Mouse (Mus musculus): ENCODE measurements around the gene Cct7. TPM values are rescaled to one million over a fixed set of nuclear protein-coding genes. Genes with fewer than 3 reads are reported as not detected.

The Cct7 gene
- polyA plus RNA-seq, 1 experiment from 2014 or later = 445 TPM

DNA sequence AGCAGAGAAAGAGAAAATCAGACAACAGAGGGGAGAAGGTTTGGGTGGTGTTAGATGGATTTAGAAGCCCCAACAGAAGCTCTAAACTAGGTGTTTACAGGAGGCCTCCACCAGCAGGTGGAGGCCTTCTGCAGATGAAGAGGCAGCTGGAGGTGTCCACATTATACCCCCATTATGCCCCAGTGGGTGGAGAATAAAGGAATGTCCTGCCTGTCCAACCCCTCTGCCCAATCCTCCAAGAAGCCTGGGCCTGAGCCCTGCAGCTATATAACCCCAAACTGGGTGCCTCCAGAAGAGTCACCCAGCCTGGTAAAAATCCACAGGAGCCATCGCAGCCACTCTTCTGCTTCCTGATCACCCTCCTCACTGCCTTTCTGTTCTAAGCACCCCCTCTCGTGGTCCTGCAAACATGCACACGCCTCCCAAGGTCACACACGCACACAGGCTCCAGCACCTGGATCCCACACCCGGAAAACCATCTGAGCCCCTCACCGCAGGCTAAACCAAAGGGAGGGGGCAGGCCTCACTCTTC is 50.3 kb downstream of the Cct7 start:
- no peak overlapping the region for H3K4me2 ChIP-seq
- H3K9ac ChIP-seq (ENCODE audit: low read depth, low read length) = no peak overlapping the region
- 18% methylated on average over 6 of the region's 6 CpGs for WGBS (ENCODE audit: insufficient replicate concordance)
- peaks cover 58% of the 10 kb centered on the region for H3K27me3 ChIP-seq (ENCODE audit: control insufficient read depth, insufficient read depth, low read length)
- peaks cover 5% of the 10 kb centered on the region; the same call in 1 of the 2 replicates for H3K4me1 ChIP-seq (ENCODE audit: control insufficient read depth, insufficient read depth, low read length)
- H3K4me3 ChIP-seq (ENCODE audit: low read depth, low read length) = no peak overlapping the region
- no peak for ATAC-seq (replicated peaks; ENCODE audit: insufficient number of reproducible peaks, low FRiP score, low TSS enrichment)
- no peaks in the 10 kb centered on the region for H3K36me3 ChIP-seq (ENCODE audit: control insufficient read depth, insufficient read depth, low read length)
- no peaks in the 10 kb centered on the region for H3K9me3 ChIP-seq (replicated peaks; ENCODE audit: control insufficient read depth, low read length)
- H3K27ac ChIP-seq (ENCODE audit: low read depth, low read length) = no peak overlapping the region

DNA sequence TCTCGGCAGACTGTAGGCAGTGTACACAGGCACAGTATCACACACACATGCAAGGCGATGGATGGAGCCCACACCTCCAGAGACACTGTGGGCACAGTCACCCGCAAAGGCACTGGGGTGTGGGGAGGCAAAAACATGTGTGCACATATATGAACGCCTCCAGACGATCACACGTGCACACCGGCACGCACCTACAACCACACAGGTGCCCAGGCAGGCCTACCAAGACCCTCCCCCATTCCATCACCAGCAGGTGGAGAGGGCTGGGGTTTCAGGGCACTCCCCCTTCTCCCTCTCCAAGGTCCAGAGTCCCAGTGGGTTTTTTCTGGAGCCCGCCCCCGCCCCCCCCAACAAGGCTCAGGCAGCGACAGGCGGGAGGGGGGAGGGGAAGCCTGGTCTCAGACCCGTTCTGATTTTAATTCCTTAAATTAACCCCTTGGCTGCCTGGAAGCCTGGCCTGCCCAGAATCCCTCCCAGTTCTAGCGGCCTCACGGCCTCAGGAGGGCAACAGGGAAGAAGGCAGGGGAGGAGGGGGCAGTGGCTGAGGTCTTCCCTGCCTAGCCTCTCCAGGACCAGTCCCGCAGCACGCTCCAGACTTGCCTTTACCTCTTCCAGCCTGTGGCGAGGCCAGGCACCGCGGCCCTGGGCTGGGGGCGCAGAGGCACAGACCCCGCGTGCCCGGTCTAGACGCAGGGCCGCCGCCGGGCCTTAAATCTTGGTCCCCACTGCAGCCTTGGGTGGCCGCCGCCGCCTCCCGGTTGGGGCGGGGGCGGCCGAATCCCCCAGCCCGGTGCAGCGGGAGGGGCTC is 51.0 kb downstream of the Cct7 start:
- peak overlapping the region; percentile 73 for H3K4me3 ChIP-seq (ENCODE audit: low read depth, low read length)
- no peaks in the 10 kb centered on the region for H3K9me3 ChIP-seq (replicated peaks; ENCODE audit: control insufficient read depth, low read length)
- no peaks in the 10 kb centered on the region for H3K36me3 ChIP-seq (ENCODE audit: control insufficient read depth, insufficient read depth, low read length)
- peaks cover 5% of the 10 kb centered on the region; the same call in 1 of the 2 replicates for H3K4me1 ChIP-seq (ENCODE audit: control insufficient read depth, insufficient read depth, low read length)
- H3K27ac ChIP-seq (ENCODE audit: low read depth, low read length) = no peak overlapping the region
- peak overlapping the region; percentile 98 for H3K4me2 ChIP-seq
- peak overlapping the region; percentile 56; the same call in 1 of the 2 replicates for H3K9ac ChIP-seq (ENCODE audit: low read depth, low read length)
- H3K27me3 ChIP-seq (ENCODE audit: control insufficient read depth, insufficient read depth, low read length) = peaks cover 58% of the 10 kb centered on the region
- peak; percentile 39 for ATAC-seq (replicated peaks; ENCODE audit: insufficient number of reproducible peaks, low FRiP score, low TSS enrichment)
- 2% methylated on average over 29 of the region's 37 CpGs for WGBS (ENCODE audit: insufficient replicate concordance)

DNA sequence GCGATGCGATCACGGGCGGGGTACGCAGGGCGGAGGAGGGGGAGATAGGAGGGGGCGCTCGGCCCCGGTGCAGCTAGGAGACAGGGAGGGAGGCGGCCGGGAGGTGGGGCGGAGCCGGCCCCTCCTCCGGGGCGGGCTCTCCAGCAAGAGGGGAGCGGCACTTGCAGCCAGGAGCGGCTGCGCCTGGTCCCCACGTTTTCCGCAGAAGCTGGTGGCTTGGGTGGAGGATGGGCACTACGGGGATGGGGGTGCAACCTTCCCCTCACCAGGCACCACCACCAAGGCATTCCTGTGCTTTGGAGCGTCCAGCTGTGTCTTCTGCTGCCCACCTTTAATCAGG is 51.6 kb downstream of the Cct7 start, which contains the start of gene Fbxo41:
Fbxo41 (minus strand) TSS at position 84 of the 340 bp plus-strand sequence.
- Histone ChIP-seq H3K4me2 (peak within 1 kb of the TSS; percentile 98), H3K27me3 (ENCODE audit: control insufficient read depth, insufficient read depth, low read length) (peaks cover 62% of the 10 kb centered on the region), H3K4me3 (ENCODE audit: low read depth, low read length) (peak within 1 kb of the TSS; percentile 73), H3K36me3 (ENCODE audit: control insufficient read depth, insufficient read depth, low read length) (no peaks in the 10 kb centered on the region), H3K27ac (ENCODE audit: low read depth, low read length) (no peak within 1 kb of the TSS), H3K9ac (ENCODE audit: low read depth, low read length) (peak within 1 kb of the TSS; percentile 56; the same call in 1 of the 2 replicates), H3K9me3 (replicated peaks; ENCODE audit: control insufficient read depth, low read length) (no peaks in the 10 kb centered on the region), H3K4me1 (ENCODE audit: control insufficient read depth, insufficient read depth, low read length) (peaks cover 5% of the 10 kb centered on the region; the same call in 1 of the 2 replicates)
- WGBS (ENCODE audit: insufficient replicate concordance) = 1% methylated on average over 17 of the region's 22 CpGs
- ATAC-seq (replicated peaks; ENCODE audit: insufficient number of reproducible peaks, low FRiP score, low TSS enrichment) = peak; percentile 61

DNA sequence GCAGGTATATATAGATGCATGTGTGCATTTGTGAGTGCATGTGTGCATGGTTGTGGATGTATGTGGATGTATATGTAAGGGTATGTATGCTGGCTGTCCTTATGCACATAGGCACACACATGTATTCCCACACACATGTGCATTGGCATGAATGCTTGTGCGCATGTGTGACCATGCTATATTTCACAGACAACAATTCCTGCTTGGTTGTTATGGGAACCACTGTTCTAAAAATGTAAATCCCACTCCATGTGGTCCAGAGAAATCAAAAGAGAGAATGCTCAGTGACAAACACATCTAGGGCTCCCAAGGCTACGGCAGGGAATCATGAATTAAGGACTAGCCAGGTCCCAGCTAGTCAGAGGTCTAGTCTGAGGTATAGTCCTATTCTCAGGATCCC is 53.6 kb downstream of the Cct7 start:
- WGBS (ENCODE audit: insufficient replicate concordance) = 78% methylated on average over 2 of the region's 2 CpGs
- no peak overlapping the region for H3K9ac ChIP-seq (ENCODE audit: low read depth, low read length)
- no peaks in the 10 kb centered on the region for H3K9me3 ChIP-seq (replicated peaks; ENCODE audit: control insufficient read depth, low read length)
- H3K27ac ChIP-seq (ENCODE audit: low read depth, low read length) = no peak overlapping the region
- ATAC-seq (replicated peaks; ENCODE audit: insufficient number of reproducible peaks, low FRiP score, low TSS enrichment) = no peak
- no peak overlapping the region for H3K4me3 ChIP-seq (ENCODE audit: low read depth, low read length)
- H3K36me3 ChIP-seq (ENCODE audit: control insufficient read depth, insufficient read depth, low read length) = no peaks in the 10 kb centered on the region
- H3K27me3 ChIP-seq (ENCODE audit: control insufficient read depth, insufficient read depth, low read length) = peaks cover 69% of the 10 kb centered on the region
- H3K4me2 ChIP-seq = no peak overlapping the region
- H3K4me1 ChIP-seq (ENCODE audit: control insufficient read depth, insufficient read depth, low read length) = peaks cover 5% of the 10 kb centered on the region; the same call in 1 of the 2 replicates

DNA sequence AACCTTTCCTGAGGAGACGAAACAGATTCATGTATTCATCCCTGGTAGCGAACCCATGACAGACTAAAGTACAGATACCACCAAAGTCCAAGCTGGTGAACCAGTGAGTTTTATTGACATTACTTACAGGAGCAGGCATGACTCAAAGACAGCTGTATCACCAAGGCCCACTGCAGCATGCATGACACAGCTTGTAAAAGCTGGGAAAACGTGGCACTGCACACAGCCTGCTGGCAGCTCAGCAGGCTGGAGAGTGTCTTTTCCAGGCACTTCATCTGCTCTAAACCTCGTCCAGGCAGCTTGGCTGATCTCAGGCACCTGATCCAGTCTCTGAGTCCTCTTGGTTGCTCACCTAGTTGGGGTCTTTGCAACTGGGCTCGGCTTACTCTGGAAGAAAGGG is 57.3 kb downstream of the Cct7 start:
- Histone ChIP-seq H3K9me3 (replicated peaks; ENCODE audit: control insufficient read depth, low read length) (no peaks in the 10 kb centered on the region), H3K4me2 (no peak overlapping the region), H3K27ac (ENCODE audit: low read depth, low read length) (no peak overlapping the region), H3K9ac (ENCODE audit: low read depth, low read length) (no peak overlapping the region), H3K27me3 (ENCODE audit: control insufficient read depth, insufficient read depth, low read length) (peaks cover 76% of the 10 kb centered on the region), H3K4me1 (ENCODE audit: control insufficient read depth, insufficient read depth, low read length) (peaks cover 15% of the 10 kb centered on the region), H3K4me3 (ENCODE audit: low read depth, low read length) (no peak overlapping the region), H3K36me3 (ENCODE audit: control insufficient read depth, insufficient read depth, low read length) (no peaks in the 10 kb centered on the region)
- ATAC-seq (replicated peaks; ENCODE audit: insufficient number of reproducible peaks, low FRiP score, low TSS enrichment) = no peak
- WGBS (ENCODE audit: insufficient replicate concordance) = 45% methylated on average over 5 of the region's 5 CpGs

DNA sequence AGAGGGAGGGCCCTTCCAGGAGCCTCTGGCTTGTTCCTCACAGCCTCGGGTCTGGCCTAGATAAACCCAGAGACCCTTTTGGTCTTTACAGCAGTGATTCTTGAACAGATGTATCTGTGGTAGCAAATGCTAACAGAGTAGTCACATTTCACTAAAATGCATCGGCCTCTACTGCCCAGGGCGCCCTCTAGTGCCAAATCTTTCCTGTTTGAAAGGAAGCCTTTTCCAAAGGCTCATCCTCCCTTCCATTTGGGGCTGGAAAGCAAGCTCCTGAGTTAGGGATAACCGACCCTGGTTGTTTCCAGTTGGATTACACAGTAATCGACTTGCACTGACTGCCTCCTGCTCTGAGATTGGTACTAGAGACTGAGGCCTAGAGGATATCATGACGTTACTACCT is 59.2 kb downstream of the Cct7 start:
- H3K9ac ChIP-seq (ENCODE audit: low read depth, low read length) = no peak overlapping the region
- H3K4me3 ChIP-seq (ENCODE audit: low read depth, low read length) = no peak overlapping the region
- WGBS (ENCODE audit: insufficient replicate concordance) = 7% methylated on average over 6 of the region's 6 CpGs
- H3K4me1 ChIP-seq (ENCODE audit: control insufficient read depth, insufficient read depth, low read length) = peaks cover 15% of the 10 kb centered on the region
- H3K9me3 ChIP-seq (replicated peaks; ENCODE audit: control insufficient read depth, low read length) = no peaks in the 10 kb centered on the region
- no peak overlapping the region for H3K27ac ChIP-seq (ENCODE audit: low read depth, low read length)
- peaks cover 76% of the 10 kb centered on the region for H3K27me3 ChIP-seq (ENCODE audit: control insufficient read depth, insufficient read depth, low read length)
- no peak for ATAC-seq (replicated peaks; ENCODE audit: insufficient number of reproducible peaks, low FRiP score, low TSS enrichment)
- no peak overlapping the region for H3K4me2 ChIP-seq
- H3K36me3 ChIP-seq (ENCODE audit: control insufficient read depth, insufficient read depth, low read length) = no peaks in the 10 kb centered on the region

DNA sequence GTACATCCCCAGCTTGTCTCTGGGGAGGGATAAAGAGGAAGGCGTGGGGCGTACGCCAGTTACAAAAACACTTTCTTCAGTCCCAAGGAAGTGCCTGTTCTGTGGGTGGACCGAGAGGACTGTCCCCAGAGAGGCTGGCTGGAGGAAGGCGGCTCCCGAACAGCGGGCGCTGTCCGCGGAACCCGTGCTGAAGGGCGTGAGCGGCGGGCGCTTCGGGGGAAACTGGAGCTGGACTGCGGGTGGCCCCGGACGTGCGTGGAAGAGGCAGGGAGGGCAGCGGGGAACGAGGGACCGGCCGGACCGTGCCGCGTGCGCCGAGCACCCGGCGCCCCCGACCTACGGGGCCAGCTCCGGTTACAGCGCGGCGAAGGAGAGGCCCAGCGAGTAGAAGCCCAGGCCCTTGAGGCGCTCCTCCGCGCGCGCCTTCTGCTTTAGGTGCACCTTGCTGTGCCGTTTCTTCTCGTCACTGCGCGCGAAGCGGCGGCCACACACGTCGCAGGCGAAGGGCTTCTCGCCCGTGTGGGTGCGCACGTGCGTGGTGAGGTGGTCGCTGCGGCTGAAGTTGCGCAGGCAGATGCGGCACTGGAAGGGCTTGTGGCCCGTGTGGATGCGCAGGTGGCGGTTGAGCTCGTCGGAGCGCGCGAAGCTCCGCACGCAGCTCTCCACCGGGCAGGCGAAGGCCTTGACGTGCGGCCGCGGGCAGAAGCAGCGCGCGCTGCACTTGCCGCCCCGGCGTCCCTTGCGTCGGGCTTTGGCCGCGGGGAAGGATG is 60.2 kb downstream of the Cct7 start:
- H3K36me3 ChIP-seq (ENCODE audit: control insufficient read depth, insufficient read depth, low read length) = no peaks in the 10 kb centered on the region
- no peaks in the 10 kb centered on the region for H3K9me3 ChIP-seq (replicated peaks; ENCODE audit: control insufficient read depth, low read length)
- peaks cover 79% of the 10 kb centered on the region for H3K27me3 ChIP-seq (ENCODE audit: control insufficient read depth, insufficient read depth, low read length)
- peak overlapping the region; percentile 51 for H3K4me3 ChIP-seq (ENCODE audit: low read depth, low read length)
- H3K9ac ChIP-seq (ENCODE audit: low read depth, low read length) = no peak overlapping the region
- no peak overlapping the region for H3K27ac ChIP-seq (ENCODE audit: low read depth, low read length)
- peak overlapping the region; percentile 93 for H3K4me2 ChIP-seq
- peaks cover 15% of the 10 kb centered on the region for H3K4me1 ChIP-seq (ENCODE audit: control insufficient read depth, insufficient read depth, low read length)
- under 1% methylated on average over 84 of the region's 88 CpGs for WGBS (ENCODE audit: insufficient replicate concordance)
- ATAC-seq (replicated peaks; ENCODE audit: insufficient number of reproducible peaks, low FRiP score, low TSS enrichment) = no peak

DNA sequence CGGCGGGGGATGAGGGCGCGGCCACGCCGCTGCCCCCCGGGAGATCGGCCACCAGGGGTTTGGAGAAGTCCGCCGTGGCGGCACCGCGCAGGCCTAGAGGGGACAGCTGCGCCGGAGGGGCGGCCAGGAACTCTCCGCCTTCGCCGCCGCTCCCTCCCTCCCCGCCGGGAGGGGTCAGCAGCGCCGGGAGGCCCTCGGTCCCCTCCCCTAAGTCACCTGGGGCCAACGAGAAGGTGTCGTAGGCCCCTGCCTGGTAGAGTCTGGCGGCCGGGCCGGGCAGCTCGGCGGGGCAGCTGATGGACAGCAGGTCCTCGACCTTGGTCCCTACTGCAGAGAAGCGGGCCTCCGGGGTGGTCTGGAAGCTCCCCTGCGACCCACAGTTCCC is 60.7 kb downstream of the Cct7 start:
- Histone ChIP-seq H3K4me3 (ENCODE audit: low read depth, low read length) (peak overlapping the region; percentile 51), H3K9me3 (replicated peaks; ENCODE audit: control insufficient read depth, low read length) (no peaks in the 10 kb centered on the region), H3K36me3 (ENCODE audit: control insufficient read depth, insufficient read depth, low read length) (no peaks in the 10 kb centered on the region), H3K27me3 (ENCODE audit: control insufficient read depth, insufficient read depth, low read length) (peaks cover 83% of the 10 kb centered on the region), H3K4me2 (peak overlapping the region; percentile 93), H3K4me1 (ENCODE audit: control insufficient read depth, insufficient read depth, low read length) (peaks cover 15% of the 10 kb centered on the region), H3K27ac (ENCODE audit: low read depth, low read length) (no peak overlapping the region), H3K9ac (ENCODE audit: low read depth, low read length) (no peak overlapping the region)
- no peak for ATAC-seq (replicated peaks; ENCODE audit: insufficient number of reproducible peaks, low FRiP score, low TSS enrichment)
- WGBS (ENCODE audit: insufficient replicate concordance) = under 1% methylated on average over 33 of the region's 36 CpGs
